Mouse (Mus musculus) limb, embryonic 12.5 days (tissue): ENCODE results near the gene Pgap1. TPM values are rescaled to one million over a fixed set of nuclear protein-coding genes. Genes with fewer than 3 reads are reported as not detected.

Source experiments
- ATAC-seq: fragments of 200-750 bp; cut with Nextera tagmentation; 2 replicates; pipeline ENCODE4 v1.8.0; 2017; ENCODE audit warnings: low read depth, moderate TSS enrichment; ENCODE audit not compliant: insufficient number of reproducible peaks, insufficient read depth, low FRiP score, low TSS enrichment
- H3K27ac ChIP-seq: fragments of 300-500 bp; sonication (generic); 2 replicates; pipeline ENCODE4 v1.5.1; 2016; ENCODE audit warnings: mild to moderate bottlenecking, moderate library complexity
- H3K27me3 ChIP-seq: fragments of 300-500 bp; sonication (generic); 2 replicates; pipeline ENCODE4 v1.6.1; 2016; ENCODE audit warnings: mild to moderate bottlenecking, moderate library complexity
- H3K36me3 ChIP-seq: fragments of 300-500 bp; sonication (generic); 2 replicates; pipeline ENCODE4 v1.6.1; 2016; ENCODE audit warnings: mild to moderate bottlenecking, moderate library complexity
- H3K4me1 ChIP-seq: fragments of 300-500 bp; sonication (generic); replicated peaks from 2 replicates; pipeline ENCODE4 v1.6.1; 2016
- H3K4me2 ChIP-seq: fragments of 300-500 bp; sonication (generic); 2 replicates; pipeline ENCODE4 v1.6.1; 2016; ENCODE audit warnings: mild to moderate bottlenecking, moderate library complexity
- H3K4me3 ChIP-seq: fragments of 300-500 bp; sonication (generic); replicated peaks from 2 replicates; pipeline ENCODE4 v1.5.1; 2016; ENCODE audit warnings: mild to moderate bottlenecking
- H3K9ac ChIP-seq: fragments of 300-500 bp; sonication (generic); replicated peaks from 2 replicates; pipeline ENCODE4 v1.6.1; 2016; ENCODE audit warnings: mild to moderate bottlenecking, moderate library complexity
- H3K9me3 ChIP-seq: fragments of 300-500 bp; sonication (generic); 2 replicates; pipeline ENCODE4 v1.6.1; 2016; ENCODE audit warnings: mild to moderate bottlenecking, moderate library complexity
- WGBS: fragments of 180-500 bp; shearing (Covaris S2); methylation state at CpG from one replicate; pipeline ENCODE4 v1.1.7; 2016; 5-methylcytosine and 5-hydroxymethylcytosine counted together
- polyA plus RNA-seq: library from polyadenylated mRNA; unstranded; fragments of >200 nt; fragmentation: Nextera tagmentation; extraction: Ambion mirVana; gene quantifications from 2 replicates; pipeline ENCODE4 v1.2.1, GENCODE M21; 2016

Pgap1 gene
- polyA plus RNA-seq, 1 experiment from 2014 or later: 6.9 TPM

- Histone ChIP-seq H3K9me3 (no peaks in the 10 kb centered on the region), H3K4me2 (no peak overlapping the region), H3K36me3 (no peaks in the 10 kb centered on the region), H3K4me1 (no peaks in the 10 kb centered on the region), H3K9ac (no peak overlapping the region), H3K27ac (no peak overlapping the region), H3K27me3 (no peaks in the 10 kb centered on the region), H3K4me3 (no peak overlapping the region)
- ATAC-seq: no peak
- WGBS: 57% methylated on average over 8 of the region's 8 CpGs
Observed at GRCm38 (mm10) chr1:54578358-54579184, 21.1 kb upstream of the Pgap1 start.

DNA sequence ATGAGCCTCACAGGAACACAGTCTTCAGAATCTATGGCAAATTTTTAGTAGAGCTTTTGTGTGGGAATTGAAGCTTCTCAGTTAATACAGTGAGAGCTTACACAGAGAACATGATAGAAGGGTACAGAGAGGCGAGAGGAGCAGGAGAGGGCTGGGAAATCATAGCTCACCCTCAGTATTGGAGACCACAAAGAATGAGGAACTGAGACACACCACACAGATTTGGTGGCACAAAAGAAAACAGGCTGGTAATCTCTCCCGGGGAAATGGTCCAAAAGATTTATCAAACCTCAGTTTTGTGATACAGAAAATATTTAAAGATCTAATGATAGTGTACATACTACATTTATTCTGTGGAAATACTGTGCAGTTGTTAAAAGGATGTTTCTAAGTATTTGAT is 11.6 kb upstream of the Pgap1 start:
- Histone ChIP-seq H3K4me2 (no peak overlapping the region), H3K4me1 (no peaks in the 10 kb centered on the region), H3K9me3 (no peaks in the 10 kb centered on the region), H3K36me3 (no peaks in the 10 kb centered on the region), H3K4me3 (no peak overlapping the region), H3K9ac (no peak overlapping the region), H3K27ac (no peak overlapping the region), H3K27me3 (no peaks in the 10 kb centered on the region)
- no peak for ATAC-seq
- WGBS: 74% methylated on average over 2 of the region's 2 CpGs

- WGBS: 87% methylated on average over 6 of the region's 6 CpGs
- Histone ChIP-seq H3K27ac (no peak overlapping the region), H3K36me3 (no peaks in the 10 kb centered on the region), H3K9me3 (no peaks in the 10 kb centered on the region), H3K4me3 (no peak overlapping the region), H3K27me3 (no peaks in the 10 kb centered on the region), H3K9ac (no peak overlapping the region), H3K4me1 (no peaks in the 10 kb centered on the region), H3K4me2 (no peak overlapping the region)
- ATAC-seq: no peak
Observed at GRCm38 (mm10) chr1:54563923-54564322, 6.4 kb upstream of the Pgap1 start.

DNA sequence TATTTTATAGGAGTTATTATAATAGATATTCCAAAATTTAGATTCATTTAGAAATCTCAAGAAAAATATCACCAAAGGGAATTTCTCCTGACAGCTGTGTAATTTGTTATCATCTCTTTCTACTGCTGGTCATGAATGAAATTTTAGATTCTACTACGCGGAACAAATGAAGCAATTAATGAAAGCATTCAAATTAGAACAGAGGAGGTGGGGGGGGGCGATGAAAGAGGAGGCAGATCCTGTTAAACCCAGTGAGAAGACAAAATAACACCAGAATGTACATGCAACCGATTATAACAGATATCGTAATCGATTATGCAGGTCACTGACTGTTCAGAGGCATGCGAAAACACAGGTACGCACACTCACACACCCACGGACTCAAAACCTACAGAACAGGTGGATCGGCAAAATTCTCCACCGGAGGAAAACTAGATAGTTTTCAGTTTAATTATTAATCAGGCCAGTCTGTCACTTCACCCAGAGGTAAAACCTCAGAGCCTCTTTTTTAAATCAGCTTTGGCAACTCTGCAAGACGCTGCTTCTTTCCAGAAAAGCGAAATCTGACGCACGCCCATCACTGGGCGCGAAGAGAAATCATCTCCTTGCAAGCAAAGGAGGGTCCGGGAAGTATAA is 780 bp downstream of the Pgap1 start:
- Histone ChIP-seq H3K27me3 (no peaks in the 10 kb centered on the region), H3K9ac (peak overlapping the region; percentile 70), H3K27ac (no peak overlapping the region), H3K36me3 (no peaks in the 10 kb centered on the region), H3K4me2 (peak overlapping the region; percentile 94), H3K9me3 (no peaks in the 10 kb centered on the region), H3K4me1 (0 out of 2 replicates have a peak, but pooled peaks cover 2% of the 10 kb centered on the region), H3K4me3 (peak overlapping the region; percentile 70)
- ATAC-seq: no peak
- 6% methylated on average over 18 of the region's 18 CpGs for WGBS

- no peak overlapping the region for H3K9ac ChIP-seq
- no peak for ATAC-seq
- no peak overlapping the region for H3K4me3 ChIP-seq
- no peaks in the 10 kb centered on the region for H3K27me3 ChIP-seq
- WGBS: 52% methylated on average over 4 of the region's 4 CpGs
- H3K36me3 ChIP-seq: no peaks in the 10 kb centered on the region
- H3K4me2 ChIP-seq: no peak overlapping the region
- H3K4me1 ChIP-seq: 0 out of 2 replicates have a peak, but pooled peaks cover 2% of the 10 kb centered on the region
- H3K27ac ChIP-seq: no peak overlapping the region
- H3K9me3 ChIP-seq: no peaks in the 10 kb centered on the region
Observed at GRCm38 (mm10) chr1:54555364-54556140, 1.9 kb downstream of the Pgap1 start.

- Histone ChIP-seq H3K36me3 (0 out of 2 replicates have a peak, but pooled peaks cover 10% of the 10 kb centered on the region), H3K9me3 (no peaks in the 10 kb centered on the region), H3K27me3 (no peaks in the 10 kb centered on the region), H3K27ac (no peak overlapping the region), H3K9ac (no peak overlapping the region), H3K4me2 (no peak overlapping the region), H3K4me1 (0 out of 2 replicates have a peak, but pooled peaks cover 2% of the 10 kb centered on the region), H3K4me3 (no peak overlapping the region)
- WGBS: 90% methylated on average over 2 of the region's 2 CpGs
- no peak for ATAC-seq
Observed at GRCm38 (mm10) chr1:54552621-54553020, 4.9 kb downstream of the Pgap1 start.

DNA sequence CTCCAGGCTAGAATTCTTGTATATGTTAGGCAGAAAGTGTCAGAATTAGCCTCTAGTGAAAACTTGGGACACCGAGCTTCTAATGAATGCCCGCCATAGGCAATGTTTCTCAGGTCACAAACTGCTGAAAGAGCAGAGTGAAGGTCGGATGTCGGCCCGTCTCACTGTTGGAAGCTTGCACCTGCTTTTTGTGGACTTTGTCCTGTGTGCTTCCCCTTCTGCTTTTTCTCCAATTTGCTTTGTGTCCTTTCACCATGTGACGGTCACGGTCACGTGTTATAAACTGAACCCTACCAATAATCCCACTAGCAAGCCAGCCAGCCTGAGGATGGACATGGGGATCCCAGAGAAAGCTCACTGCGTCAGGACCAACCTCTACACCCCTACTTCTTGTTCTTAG is 12.3 kb downstream of the Pgap1 start:
- no peak for ATAC-seq
- H3K9ac ChIP-seq: no peak overlapping the region
- 95% methylated on average over 9 of the region's 9 CpGs for WGBS
- no peak overlapping the region for H3K4me2 ChIP-seq
- H3K4me1 ChIP-seq: no peaks in the 10 kb centered on the region
- no peak overlapping the region for H3K4me3 ChIP-seq
- H3K27me3 ChIP-seq: no peaks in the 10 kb centered on the region
- no peak overlapping the region for H3K27ac ChIP-seq
- peaks cover 20% of the 10 kb centered on the region; the same call in 1 of the 2 replicates for H3K36me3 ChIP-seq
- no peaks in the 10 kb centered on the region for H3K9me3 ChIP-seq

DNA sequence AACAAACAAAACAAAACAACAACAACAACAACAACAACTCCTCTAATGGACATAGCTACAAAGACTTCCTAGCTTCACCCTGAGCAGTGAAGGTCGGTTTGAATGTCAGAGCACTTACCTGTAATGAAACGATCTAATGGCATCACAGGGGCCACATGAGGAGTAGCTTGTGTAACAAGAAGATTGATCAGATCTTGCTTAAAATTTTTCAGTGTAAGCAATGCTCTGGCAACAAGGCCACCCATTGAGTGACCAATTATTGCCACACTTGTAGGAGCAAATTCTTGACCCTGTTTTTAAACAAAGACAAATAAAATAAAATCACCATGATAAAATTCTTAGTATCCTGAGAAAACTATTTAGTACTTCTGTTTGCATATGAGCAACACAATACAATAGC is 14.6 kb downstream of the Pgap1 start:
- ATAC-seq: no peak
- Histone ChIP-seq H3K36me3 (peaks cover 23% of the 10 kb centered on the region; the same call in 1 of the 2 replicates), H3K27me3 (no peaks in the 10 kb centered on the region), H3K4me1 (no peaks in the 10 kb centered on the region), H3K4me2 (no peak overlapping the region), H3K27ac (no peak overlapping the region), H3K9me3 (no peaks in the 10 kb centered on the region), H3K4me3 (no peak overlapping the region), H3K9ac (no peak overlapping the region)
- 80% methylated on average over 2 of the region's 2 CpGs for WGBS

- no peak overlapping the region for H3K4me3 ChIP-seq
- H3K4me1 ChIP-seq: no peaks in the 10 kb centered on the region
- no peaks in the 10 kb centered on the region for H3K27me3 ChIP-seq
- no peaks in the 10 kb centered on the region for H3K36me3 ChIP-seq
- no peak overlapping the region for H3K4me2 ChIP-seq
- no peaks in the 10 kb centered on the region for H3K9me3 ChIP-seq
- 42% methylated on average over 6 of the region's 6 CpGs for WGBS
- no peak overlapping the region for H3K27ac ChIP-seq
- H3K9ac ChIP-seq: no peak overlapping the region
- ATAC-seq: no peak
Observed at GRCm38 (mm10) chr1:54531170-54531569, 26.3 kb downstream of the Pgap1 start.

DNA sequence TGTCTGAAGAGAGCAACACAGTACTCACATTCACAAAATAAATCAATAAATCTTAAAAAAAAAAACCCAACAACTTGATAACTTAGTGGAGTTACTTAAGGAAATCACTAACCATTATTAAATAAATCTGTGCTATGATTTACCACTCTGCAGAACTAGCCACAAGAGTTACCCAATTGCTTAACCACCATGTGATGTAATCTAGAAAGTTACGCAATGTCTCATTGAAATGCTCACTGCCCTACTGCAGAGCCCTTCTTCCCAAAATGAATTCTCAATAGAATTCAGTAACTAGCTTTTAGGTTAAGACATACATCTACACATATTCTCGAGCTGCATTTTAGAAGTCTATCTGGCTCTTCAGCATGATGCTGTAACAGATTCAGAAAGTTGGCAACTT is 33.8 kb downstream of the Pgap1 start:
- 91% methylated on average over 2 of the region's 2 CpGs for WGBS
- Histone ChIP-seq H3K4me3 (no peak overlapping the region), H3K9ac (no peak overlapping the region), H3K4me1 (no peaks in the 10 kb centered on the region), H3K27ac (no peak overlapping the region), H3K9me3 (no peaks in the 10 kb centered on the region), H3K27me3 (no peaks in the 10 kb centered on the region), H3K36me3 (peaks cover 4% of the 10 kb centered on the region; the same call in 1 of the 2 replicates), H3K4me2 (no peak overlapping the region)
- no peak for ATAC-seq

GRCm38 (mm10) chr1:54520062-54520577 is 37.4 kb downstream of the Pgap1 start:
- no peak for ATAC-seq
- Histone ChIP-seq H3K36me3 (peaks cover 3% of the 10 kb centered on the region; the same call in 1 of the 2 replicates), H3K4me3 (no peak overlapping the region), H3K9ac (no peak overlapping the region), H3K27me3 (no peaks in the 10 kb centered on the region), H3K27ac (no peak overlapping the region), H3K4me2 (no peak overlapping the region), H3K4me1 (no peaks in the 10 kb centered on the region), H3K9me3 (no peaks in the 10 kb centered on the region)
- WGBS: 90% methylated on average over 5 of the region's 5 CpGs
